Mouse (Mus musculus) splenic B cell, adult 2 months (primary cell): ENCODE data around the gene Gm5926.
"Not testable (repeated sequence)": the region's sequence is repeated elsewhere in the genome, so short reads cannot be mapped to it uniquely, and the experiment has no call there.

Source experiments
- DNase-seq: peaks from one replicate; pipeline ENCODE4 v3.0.0-alpha.2; 2011; ENCODE audit warnings: low read depth, low spot score
- H3K27me3 ChIP-seq: 2 replicates; pipeline ENCODE4 v1.6.1; 2012; ENCODE audit warnings: mild to moderate bottlenecking, low read length, moderate library complexity, mixed read lengths; ENCODE audit not compliant: control insufficient read depth, poor library complexity, insufficient read depth, severe bottlenecking
- H3K36me3 ChIP-seq: 2 replicates; pipeline ENCODE4 v1.6.1; 2012; ENCODE audit warnings: mild to moderate bottlenecking, low read length, moderate library complexity, mixed read lengths; ENCODE audit not compliant: control insufficient read depth, poor library complexity, insufficient read depth, severe bottlenecking

Gm5926 gene

GRCm38 (mm10) chrX:32650416-32650815 is at the start of gene Gm5926:
TSS of gene Gm5926 (plus strand) at chrX:32650716.
- not testable (repeated sequence) for H3K27me3 ChIP-seq, DNase-seq, H3K36me3 ChIP-seq

GRCm38 (mm10) chrX:32601008-32601407 is 49.5 kb upstream of the Gm5926 start:
- not testable (repeated sequence) for H3K27me3 ChIP-seq, DNase-seq, H3K36me3 ChIP-seq

- H3K27me3 ChIP-seq, DNase-seq: not testable (repeated sequence)
These were observed 49.1 kb upstream of the Gm5926 start for GRCm38 (mm10) chrX:32601425-32601824.

More at GRCm38 (mm10) chrX:32601425-32601824, 49.1 kb upstream of the Gm5926 start:
- not testable (repeated sequence) for H3K36me3 ChIP-seq
